Mouse (Mus musculus) ES-E14 (cell line): ENCODE results near the gene Aldh2.

ENCODE experiments used
- CHD2 ChIP-seq: IDR thresholded peaks from 2 replicates; pipeline ENCODE4 v1.6.1; 2014; ENCODE audit warnings: mild to moderate bottlenecking, low read depth, low read length, inconsistent platforms
- HCFC1 ChIP-seq: IDR thresholded peaks from 2 replicates; pipeline ENCODE4 v1.6.1; 2012; ENCODE audit warnings: low read length, inconsistent platforms, borderline replicate concordance; ENCODE audit not compliant: insufficient read depth

DNA sequence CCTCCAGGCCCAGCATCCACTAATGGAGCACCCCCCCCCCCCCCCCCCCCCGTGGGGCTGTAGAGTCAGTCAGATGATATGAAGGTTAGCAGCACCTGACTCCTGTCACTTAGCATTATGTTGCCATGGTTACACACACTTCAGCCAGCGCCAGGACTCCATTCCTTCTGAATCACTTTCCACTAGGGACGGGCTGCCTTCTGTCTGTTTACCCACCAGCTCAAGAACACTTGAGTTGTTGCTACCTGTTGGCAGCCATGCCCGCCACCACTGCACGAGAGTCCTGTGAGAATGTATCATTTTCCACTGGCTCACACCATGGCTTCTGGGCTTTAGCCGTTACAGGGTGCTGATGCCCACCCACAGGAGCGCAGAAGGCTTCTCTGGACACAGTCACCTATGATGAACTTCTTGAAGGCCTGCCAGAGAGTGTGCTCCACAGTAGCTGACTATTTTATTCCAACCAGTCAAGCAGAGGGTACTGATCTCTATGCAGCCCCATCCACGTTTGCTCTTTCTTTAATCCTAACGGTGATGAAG lies 23.7 kb downstream of the Aldh2 start:
- TF ChIP-seq HCFC1 (no peak), CHD2 (no peak)
